Mouse (Mus musculus) MN1 (cell line): Measurements from ENCODE around the gene Nisch.

Experiments used
- DNase-seq: peaks from one replicate; pipeline ENCODE4 v3.0.0-alpha.2; 2016; ENCODE audit warnings: low spot score

Gene Nisch

GRCm38 (mm10) chr14:31189348-31189747 is 27.4 kb downstream of the Nisch start:
- DNase-seq, result no peak

GRCm38 (mm10) chr14:31188771-31189181 is 28.0 kb downstream of the Nisch start:
- peak; percentile 46 for DNase-seq

- peak; percentile 66 for DNase-seq
These were observed 30.1 kb downstream of the Nisch start for GRCm38 (mm10) chr14:31186656-31187055.

- DNase-seq, result no peak
These were observed 32.6 kb downstream of the Nisch start for GRCm38 (mm10) chr14:31184195-31184594.

- no peak for DNase-seq
These were observed 33.2 kb downstream of the Nisch start for GRCm38 (mm10) chr14:31183541-31183940.

GRCm38 (mm10) chr14:31182786-31183290 is 33.9 kb downstream of the Nisch start:
- no peak for DNase-seq

GRCm38 (mm10) chr14:31181512-31181911 is 35.2 kb downstream of the Nisch start:
- no peak for DNase-seq

- peak; percentile 81 for DNase-seq
These were observed 36.9 kb downstream of the Nisch start for GRCm38 (mm10) chr14:31179677-31180365.

- no peak for DNase-seq
These were observed 39.0 kb downstream of the Nisch start for GRCm38 (mm10) chr14:31177715-31178114.

GRCm38 (mm10) chr14:31177287-31177686 is 39.5 kb downstream of the Nisch start:
- no peak for DNase-seq

- DNase-seq, result no peak
These were observed 43.2 kb downstream of the Nisch start for GRCm38 (mm10) chr14:31173537-31173936.

- DNase-seq, result no peak
These were observed 43.8 kb downstream of the Nisch start for GRCm38 (mm10) chr14:31172781-31173455.

- no peak for DNase-seq
These were observed 44.9 kb downstream of the Nisch start for GRCm38 (mm10) chr14:31171821-31172220.

- DNase-seq, result peak; percentile 38
These were observed 45.4 kb downstream of the Nisch start for GRCm38 (mm10) chr14:31171386-31171785.

- DNase-seq, result no peak
These were observed 45.8 kb downstream of the Nisch start for GRCm38 (mm10) chr14:31170963-31171362.

- DNase-seq, result no peak
These were observed 47.2 kb downstream of the Nisch start for GRCm38 (mm10) chr14:31169508-31169907.

- no peak for DNase-seq
These were observed 48.3 kb downstream of the Nisch start, which contains the start of gene Stab1 for GRCm38 (mm10) chr14:31168425-31168824. Gene Stab1 (minus strand): TSS chr14:31168641.

GRCm38 (mm10) chr14:31166827-31167226 is 49.9 kb downstream of the Nisch start:
- DNase-seq, result no peak

- DNase-seq, result peak; percentile 48
These were observed 50.6 kb downstream of the Nisch start for GRCm38 (mm10) chr14:31165991-31166630.

- DNase-seq, result no peak
These were observed 51.3 kb downstream of the Nisch start for GRCm38 (mm10) chr14:31165458-31165857.

GRCm38 (mm10) chr14:31165010-31165409 is 51.7 kb downstream of the Nisch start:
- DNase-seq, result no peak

GRCm38 (mm10) chr14:31164067-31164466 is 52.7 kb downstream of the Nisch start:
- no peak for DNase-seq

- no peak for DNase-seq
These were observed 55.1 kb downstream of the Nisch start for GRCm38 (mm10) chr14:31161638-31162037.
